Mouse (Mus musculus): ENCODE measurements around the gene Rasip1. TPM values are rescaled to one million over a fixed set of nuclear protein-coding genes. Genes with fewer than 3 reads are reported as not detected.
A peak's percentile ranks its signal among the peaks of the same experiment; 100 is the strongest.
"Not testable (repeated sequence)": the region's sequence is repeated elsewhere in the genome, so short reads cannot be mapped to it uniquely, and the experiment has no call there.

The Rasip1 gene
- polyA plus RNA-seq, 1 experiment from 2014 or later: 7.7 TPM

DNA sequence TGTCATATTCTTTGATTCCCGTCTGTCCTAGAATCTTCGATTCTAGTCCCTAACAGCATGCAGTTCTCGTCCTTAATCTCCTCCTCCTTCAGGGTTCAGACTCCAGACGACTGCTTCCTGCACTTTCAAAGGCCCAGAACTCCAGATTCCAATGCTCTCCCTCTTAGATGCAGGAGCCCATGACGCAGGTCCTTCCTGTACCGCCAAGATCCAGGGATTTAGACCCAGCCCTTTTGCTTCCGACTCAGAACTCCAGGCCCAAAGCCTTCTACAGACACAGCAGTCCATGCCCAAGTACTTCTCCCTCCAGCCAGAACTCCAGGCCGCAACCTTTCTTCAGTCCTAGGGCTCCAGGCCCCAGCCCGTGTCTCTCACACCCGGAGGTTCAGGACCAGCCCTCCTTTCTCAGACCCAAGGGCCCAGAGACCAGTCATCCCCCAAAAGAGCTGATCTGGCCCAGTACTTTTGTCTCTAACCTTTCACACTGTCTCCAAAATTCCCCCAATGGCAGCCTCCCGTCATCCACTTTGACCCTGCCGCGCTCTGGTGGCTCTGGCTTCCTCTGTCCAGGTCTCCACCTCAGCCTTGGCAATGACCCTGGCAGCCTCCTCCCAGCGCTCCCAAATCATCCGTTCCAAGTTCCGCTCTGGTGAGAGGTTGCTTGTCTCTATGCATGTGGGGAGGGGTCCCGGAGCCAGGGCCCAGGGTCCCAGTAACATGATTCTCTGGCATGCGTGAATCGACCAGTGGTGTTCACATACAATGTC, 13.1 kb downstream of the Rasip1 start:
- Histone ChIP-seq H3K36me3 (peaks cover 17% of the 10 kb centered on the region), H3K4me3 (0 out of 2 replicates have a peak overlapping the region, but pooled peaks have one; percentile 55), H3K9ac (peak overlapping the region; percentile 3), H3K4me1 (peaks cover 43% of the 10 kb centered on the region), H3K4me2 (replicated peaks) (peak overlapping the region; percentile 80), H3K27me3 (no peaks in the 10 kb centered on the region), H3K27ac (peak overlapping the region; percentile 58; the same call in 1 of the 2 replicates), H3K9me3 (0 out of 2 replicates have a peak, but pooled peaks cover 12% of the 10 kb centered on the region)
- ATAC-seq (ENCODE audit: low FRiP score, low read depth): no peak
- WGBS: 75% methylated on average over 19 of the region's 19 CpGs

DNA sequence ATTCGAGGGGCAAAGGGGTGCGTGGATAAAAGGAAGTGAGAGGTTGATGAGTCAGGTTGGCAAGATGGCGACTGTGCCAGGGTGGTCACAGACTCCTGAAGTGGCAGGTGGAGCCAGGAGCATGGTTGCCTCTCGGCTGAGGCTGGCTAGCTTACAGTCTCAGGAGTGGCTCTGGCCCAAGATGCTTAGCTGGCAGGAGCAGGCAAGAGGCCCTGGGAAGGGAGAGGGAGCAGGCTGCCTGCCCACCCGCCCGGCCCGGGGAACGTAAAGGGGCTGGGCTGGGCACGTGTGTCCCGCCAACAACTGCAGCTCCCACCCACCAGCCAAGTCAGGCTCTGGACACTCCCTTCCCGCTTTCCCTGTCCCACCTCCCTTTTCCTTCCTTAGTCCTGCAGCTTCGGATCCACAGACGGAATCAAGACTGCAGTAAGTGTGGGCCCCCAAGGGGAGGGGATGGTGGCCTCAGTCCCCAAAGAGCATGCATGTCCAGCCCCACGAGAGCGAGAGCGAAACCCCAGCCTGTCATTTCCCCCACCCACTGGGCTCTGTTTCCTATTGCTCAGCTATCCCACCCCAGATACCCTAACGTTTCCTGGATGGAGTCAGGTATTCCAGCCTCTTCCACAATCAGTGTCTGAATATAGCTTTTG, 14.2 kb downstream of the Rasip1 start:
- Histone ChIP-seq H3K4me2 (replicated peaks) (peak overlapping the region; percentile 80), H3K9ac (peak overlapping the region; percentile 39), H3K27me3 (no peaks in the 10 kb centered on the region), H3K27ac (peak overlapping the region; percentile 94), H3K4me1 (peaks cover 43% of the 10 kb centered on the region), H3K36me3 (peaks cover 5% of the 10 kb centered on the region), H3K9me3 (0 out of 2 replicates have a peak, but pooled peaks cover 6% of the 10 kb centered on the region), H3K4me3 (peak overlapping the region; percentile 55)
- 51% methylated on average over 12 of the region's 17 CpGs for WGBS
- no peak for ATAC-seq (ENCODE audit: low FRiP score, low read depth)

DNA sequence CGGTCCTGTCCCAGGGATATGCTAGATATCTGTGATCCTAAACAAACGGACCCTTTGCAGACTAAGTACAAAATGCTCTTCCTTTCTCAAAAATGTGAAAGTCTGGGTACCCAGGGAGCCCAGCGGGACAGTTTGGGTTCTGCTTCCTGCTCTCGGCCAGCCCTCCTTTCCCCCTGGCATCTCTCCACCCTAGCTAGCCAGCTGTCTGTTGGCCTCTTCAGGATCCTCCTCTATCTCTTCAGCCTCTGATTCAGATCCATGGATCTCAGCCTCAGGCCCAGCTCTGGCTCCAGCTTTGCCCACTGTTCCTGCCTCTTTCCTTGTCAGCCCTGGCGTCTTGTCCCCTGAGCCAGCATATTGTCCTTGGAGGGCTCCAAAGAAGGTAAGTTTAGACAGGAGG, 14.8 kb downstream of the Rasip1 start:
- H3K4me1 ChIP-seq: peaks cover 43% of the 10 kb centered on the region
- WGBS: 81% methylated on average over 5 of the region's 5 CpGs

GRCm38 (mm10) chr7:45642503-45643255, 15.4 kb downstream of the Rasip1 start:
- H3K36me3 ChIP-seq: no peaks in the 10 kb centered on the region
- H3K4me2 ChIP-seq (replicated peaks): peak overlapping the region; percentile 80
- WGBS: 32% methylated on average over 16 of the region's 16 CpGs
- peak overlapping the region; percentile 94 for H3K27ac ChIP-seq
- peak overlapping the region; percentile 55 for H3K4me3 ChIP-seq
- no peaks in the 10 kb centered on the region for H3K9me3 ChIP-seq
- H3K27me3 ChIP-seq: no peaks in the 10 kb centered on the region
- peak overlapping the region; percentile 84 for H3K9ac ChIP-seq
- peaks cover 42% of the 10 kb centered on the region for H3K4me1 ChIP-seq
- ATAC-seq (ENCODE audit: low FRiP score, low read depth): no peak

More for the DNA sequence above, 14.8 kb downstream of the Rasip1 start:
- Histone ChIP-seq H3K4me2 (replicated peaks) (peak overlapping the region; percentile 80), H3K27ac (peak overlapping the region; percentile 94; the same call in 1 of the 2 replicates), H3K36me3 (no peaks in the 10 kb centered on the region; the same call in 1 of the 2 replicates), H3K9ac (peak overlapping the region; percentile 39), H3K4me3 (peak overlapping the region; percentile 55), H3K27me3 (no peaks in the 10 kb centered on the region), H3K9me3 (0 out of 2 replicates have a peak, but pooled peaks cover under 1% of the 10 kb centered on the region)
- no peak for ATAC-seq (ENCODE audit: low FRiP score, low read depth)

- WGBS: under 1% methylated on average over 28 of the region's 28 CpGs
- Histone ChIP-seq H3K4me2 (replicated peaks) (peak overlapping the region; percentile 80), H3K9ac (peak overlapping the region; percentile 84), H3K27me3 (no peaks in the 10 kb centered on the region), H3K36me3 (no peaks in the 10 kb centered on the region), H3K27ac (peak overlapping the region; percentile 94), H3K9me3 (no peaks in the 10 kb centered on the region), H3K4me3 (peak overlapping the region; percentile 55), H3K4me1 (peaks cover 35% of the 10 kb centered on the region)
- ATAC-seq (ENCODE audit: low FRiP score, low read depth): peak; percentile 91
These were observed 16.3 kb downstream of the Rasip1 start for GRCm38 (mm10) chr7:45643441-45644178.

- Histone ChIP-seq H3K9me3 (no peaks in the 10 kb centered on the region), H3K36me3 (no peaks in the 10 kb centered on the region), H3K4me2 (replicated peaks) (peak overlapping the region; percentile 80), H3K27me3 (no peaks in the 10 kb centered on the region), H3K4me1 (peaks cover 35% of the 10 kb centered on the region), H3K4me3 (peak overlapping the region; percentile 43), H3K9ac (peak overlapping the region; percentile 57), H3K27ac (peak overlapping the region; percentile 84)
- ATAC-seq (ENCODE audit: low FRiP score, low read depth): 0 out of 2 replicates have a peak, but pooled peaks have one; percentile 12
- 4% methylated on average over 18 of the region's 18 CpGs for WGBS
These were observed 16.9 kb downstream of the Rasip1 start for GRCm38 (mm10) chr7:45644183-45644582.

- ATAC-seq (ENCODE audit: low FRiP score, low read depth): no peak
- H3K4me2 ChIP-seq (replicated peaks): peak overlapping the region; percentile 80
- 61% methylated on average over 6 of the region's 6 CpGs for WGBS
- H3K36me3 ChIP-seq: no peaks in the 10 kb centered on the region
- H3K9me3 ChIP-seq: no peaks in the 10 kb centered on the region
- peak overlapping the region; percentile 43 for H3K4me3 ChIP-seq
- H3K27me3 ChIP-seq: no peaks in the 10 kb centered on the region
- 0 out of 2 replicates have a peak overlapping the region, but pooled peaks have one; percentile 57 for H3K9ac ChIP-seq
- 0 out of 2 replicates have a peak overlapping the region, but pooled peaks have one; percentile 84 for H3K27ac ChIP-seq
- H3K4me1 ChIP-seq: peaks cover 35% of the 10 kb centered on the region
These were observed 17.7 kb downstream of the Rasip1 start for GRCm38 (mm10) chr7:45644872-45645590.

- Histone ChIP-seq H3K4me1 (peaks cover 35% of the 10 kb centered on the region), H3K4me3 (no peak overlapping the region), H3K27ac (no peak overlapping the region), H3K9me3 (no peaks in the 10 kb centered on the region), H3K9ac (no peak overlapping the region), H3K4me2 (replicated peaks) (no peak overlapping the region), H3K36me3 (no peaks in the 10 kb centered on the region), H3K27me3 (no peaks in the 10 kb centered on the region)
- no peak for ATAC-seq (ENCODE audit: low FRiP score, low read depth)
- WGBS: 87% methylated on average over 7 of the region's 7 CpGs
These were observed 18.3 kb downstream of the Rasip1 start for GRCm38 (mm10) chr7:45645591-45645971.

- Histone ChIP-seq H3K4me2 (replicated peaks) (no peak overlapping the region), H3K4me3 (no peak overlapping the region), H3K36me3 (no peaks in the 10 kb centered on the region), H3K9ac (no peak overlapping the region), H3K27ac (no peak overlapping the region), H3K9me3 (no peaks in the 10 kb centered on the region), H3K27me3 (no peaks in the 10 kb centered on the region), H3K4me1 (peaks cover 24% of the 10 kb centered on the region)
- 81% methylated on average over 4 of the region's 4 CpGs for WGBS
- ATAC-seq (ENCODE audit: low FRiP score, low read depth): no peak
These were observed 19.4 kb downstream of the Rasip1 start for GRCm38 (mm10) chr7:45646671-45647070.

DNA sequence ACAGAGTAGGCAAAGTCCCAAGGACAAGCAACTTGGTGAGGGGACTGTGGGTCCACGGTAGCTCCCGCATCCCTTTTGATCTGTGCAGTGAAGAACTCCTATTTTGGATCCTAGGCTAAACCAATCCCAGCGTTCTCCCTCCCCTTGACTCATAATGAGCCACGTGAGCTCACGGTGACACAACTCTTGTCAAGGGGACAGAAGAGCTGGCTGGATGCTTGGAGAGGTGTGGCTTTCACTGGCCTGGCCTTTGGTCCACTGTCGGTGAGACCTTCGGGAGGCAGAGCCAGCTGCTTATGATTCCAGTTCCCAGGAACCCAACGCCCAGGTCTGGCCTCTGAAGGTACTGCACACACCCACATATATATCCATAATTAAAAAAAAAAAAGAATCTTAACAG, 22.1 kb downstream of the Rasip1 start:
- no peak overlapping the region for H3K4me3 ChIP-seq
- H3K4me1 ChIP-seq: peaks cover 6% of the 10 kb centered on the region
- no peaks in the 10 kb centered on the region for H3K36me3 ChIP-seq
- no peak overlapping the region for H3K27ac ChIP-seq
- H3K27me3 ChIP-seq: no peaks in the 10 kb centered on the region
- no peaks in the 10 kb centered on the region for H3K9me3 ChIP-seq
- no peak overlapping the region for H3K4me2 ChIP-seq (replicated peaks)
- 77% methylated on average over 8 of the region's 8 CpGs for WGBS
- no peak for ATAC-seq (ENCODE audit: low FRiP score, low read depth)
- H3K9ac ChIP-seq: no peak overlapping the region

DNA sequence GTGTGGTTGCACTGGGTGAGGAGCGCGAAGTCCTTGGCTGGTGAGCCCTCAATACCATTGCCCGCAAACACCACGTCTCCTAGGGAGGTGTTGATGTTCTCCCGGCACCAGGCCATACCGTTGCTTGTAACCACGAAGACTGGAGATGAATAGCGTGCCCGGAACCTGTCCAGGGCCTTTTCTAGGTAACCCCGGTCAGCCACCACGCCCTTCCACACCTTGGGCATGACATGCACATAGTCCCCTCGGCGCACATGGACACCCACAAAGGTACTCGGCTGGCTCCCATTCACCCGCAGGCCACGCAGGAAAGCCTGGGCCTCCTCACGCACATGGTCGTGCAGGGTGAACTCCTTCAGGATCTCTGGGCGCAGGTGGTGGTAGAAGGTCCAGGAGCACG, 23.2 kb downstream of the Rasip1 start:
- not testable (repeated sequence) for ATAC-seq (ENCODE audit: low FRiP score, low read depth); H3K9ac ChIP-seq; H3K9me3 ChIP-seq; H3K27ac ChIP-seq; H3K36me3 ChIP-seq; H3K27me3 ChIP-seq; H3K4me1 ChIP-seq; H3K4me2 ChIP-seq (replicated peaks); H3K4me3 ChIP-seq
- 92% methylated on average over 20 of the region's 20 CpGs for WGBS

All from limb, embryonic 13.5 days (tissue).